ENCODE assay signal across 21 mouse cellular contexts in the genomic region with DNA sequence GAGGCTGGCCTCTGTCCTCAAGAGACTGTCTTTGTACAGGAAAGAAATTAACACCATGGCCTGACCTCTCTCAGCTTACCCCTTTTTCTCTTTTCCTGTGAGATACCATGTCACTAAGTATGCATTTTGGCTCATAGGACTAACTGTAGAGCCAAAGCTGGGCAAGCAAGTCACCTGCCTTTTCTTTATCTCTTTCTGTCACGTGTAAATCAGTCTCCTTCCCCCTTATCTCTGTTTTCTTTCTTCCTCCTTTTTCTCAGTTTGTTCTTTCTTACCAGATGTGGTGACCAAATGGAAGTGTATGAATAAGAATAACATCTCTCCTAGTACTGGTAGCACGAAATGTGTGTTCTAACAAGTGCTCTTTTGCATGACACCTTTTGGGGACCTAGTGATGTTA. TPM values are rescaled to one million over a fixed set of nuclear protein-coding genes. Genes with fewer than 3 reads are reported as not detected.
"Had no signal": no experiment of that assay in that cellular context is flagged by ENCODE, and none has a peak within 500 bp of the region (broad histone marks: within the 10 kb centered on the region; RNA-seq: fewer than 3 reads in every experiment).

No protein-coding gene starts in this region.

- H3K4me3 ChIP-seq: neural tube, embryonic 13.5 days; neural tube, embryonic 15.5 days; stomach, embryonic 15.5 days had no signal

- H3K9ac ChIP-seq: neural tube, embryonic 13.5 days; neural tube, embryonic 15.5 days; stomach, embryonic 15.5 days had no signal

- H3K9me3 ChIP-seq: neural tube, embryonic 13.5 days; neural tube, embryonic 15.5 days; stomach, embryonic 15.5 days had no signal

- H3K27me3 ChIP-seq: neural tube, embryonic 13.5 days; neural tube, embryonic 15.5 days; stomach, embryonic 15.5 days had no signal

- H3K27ac ChIP-seq: neural tube, embryonic 13.5 days; neural tube, embryonic 15.5 days; stomach, embryonic 15.5 days; stomach, postnatal 0 days had no signal

- DNase-seq: retina, postnatal 1 day; right cerebral cortex, adult 18-20 months; right cerebral cortex, postnatal 14 days; right cerebral cortex, postnatal 25 days; right cerebral cortex, postnatal 4 days; spleen, adult 18-20 months; thymus, adult 18-20 months; thymus, adult 2 months; thymus, postnatal 14 days; thymus, postnatal 25 days; thymus, postnatal 36 days; thymus, postnatal 4 days had no signal

- H3K4me2 ChIP-seq: neural tube, embryonic 13.5 days; neural tube, embryonic 15.5 days; stomach, embryonic 15.5 days had no signal

- H3K4me1 ChIP-seq: neural tube, embryonic 13.5 days; neural tube, embryonic 15.5 days; stomach, embryonic 15.5 days had no signal

RNA-seq across cellular contexts. Expression of a gene that starts 15.4 kb away (rescaled TPM):
- total RNA-seq: neutrophil, adult 5-6 weeks had no signal
- polyA plus RNA-seq: neural tube, embryonic 13.5 days; neural tube, embryonic 14.5 days; neural tube, embryonic 15.5 days; stomach, embryonic 14.5 days; stomach, embryonic 15.5 days; stomach, embryonic 16.5 days; stomach, postnatal 0 days; thymus, postnatal 0 days had no signal
